ENCODE assay signal across 12 mouse cellular contexts in genomic region chr2:38354179-38354716, GRCm38 (mm10). TPM values are rescaled to one million over a fixed set of nuclear protein-coding genes. Genes with fewer than 3 reads are reported as not detected.
DNase-seq lines count a peak whose midpoint lies in the region; ATAC-seq and TF ChIP-seq lines count a peak whose summit lies in the region.
"Had no signal": no experiment of that assay in that cellular context is flagged by ENCODE, and none has a peak within 500 bp of the region (broad histone marks: within the 10 kb centered on the region; RNA-seq: fewer than 3 reads in every experiment).

No protein-coding gene starts in this region.

- DNase-seq in heart, postnatal 4 days = no peak
- DNase-seq in forebrain, embryonic 10.5 days (ENCODE audit: extremely low spot score, low spot score) = no peak
- DNase-seq in hindbrain, postnatal 0 days (ENCODE audit: low spot score) = no peak
- no peak for DNase-seq in midbrain, embryonic 14.5 days
- no peak for DNase-seq in thymus, postnatal 4 days
- no peak for DNase-seq in ovary, adult 18-20 months (ENCODE audit: low spot score)
- no peak for DNase-seq in cerebellum, adult 9-11 months
- DNase-seq: cerebellum, adult 8-10 months; lung, postnatal 4 days had no signal

- H3K9ac ChIP-seq in heart, embryonic 15.5 days = no peak overlapping the region
- H3K9ac ChIP-seq in hindbrain, postnatal 0 days (replicated peaks; ENCODE audit: low read length) = no peak overlapping the region
- H3K9ac ChIP-seq in midbrain, embryonic 14.5 days (replicated peaks; ENCODE audit: low read length) = peak overlapping the region; percentile 78

- H3K36me3 ChIP-seq in heart, embryonic 15.5 days = no peaks in the 10 kb centered on the region
- peaks cover 63% of the 10 kb centered on the region for H3K36me3 ChIP-seq in forebrain, embryonic 10.5 days (replicated peaks)
- H3K36me3 ChIP-seq in hindbrain, postnatal 0 days (ENCODE audit: insufficient read depth, low read length) = no peaks in the 10 kb centered on the region
- 0 out of 2 replicates have a peak, but pooled peaks cover 5% of the 10 kb centered on the region for H3K36me3 ChIP-seq in midbrain, embryonic 14.5 days (ENCODE audit: control insufficient read depth, insufficient read depth, low read length)

- 0 out of 2 replicates have a peak overlapping the region, but pooled peaks have one; percentile 4 for H3K4me3 ChIP-seq in heart, embryonic 15.5 days
- H3K4me3 ChIP-seq in forebrain, embryonic 10.5 days = peak overlapping the region; percentile 68
- H3K4me3 ChIP-seq in hindbrain, postnatal 0 days (ENCODE audit: low read length) = peak overlapping the region; percentile 8; the same call in 1 of the 2 replicates
- H3K4me3 ChIP-seq in midbrain, embryonic 14.5 days (replicated peaks; ENCODE audit: low read depth, low read length) = peak overlapping the region; percentile 56

- peaks cover 97% of the 10 kb centered on the region for H3K27me3 ChIP-seq in heart, embryonic 15.5 days
- H3K27me3 ChIP-seq in forebrain, embryonic 10.5 days (ENCODE audit: poor library complexity, severe bottlenecking) = peaks cover 100% of the 10 kb centered on the region
- H3K27me3 ChIP-seq in hindbrain, postnatal 0 days (ENCODE audit: insufficient read depth, low read length) = peaks cover 78% of the 10 kb centered on the region
- H3K27me3 ChIP-seq in midbrain, embryonic 14.5 days (ENCODE audit: control insufficient read depth, insufficient read depth, low read length) = peaks cover 66% of the 10 kb centered on the region
- H3K27me3 ChIP-seq: Patski had no signal

- TF ChIP-seq CTCF in hindbrain, postnatal 0 days (IDR thresholded peaks at IDR 0.05; ENCODE audit: low read depth) = no peak

- 5% methylated on average over 22 of the region's 22 CpGs for WGBS in heart, embryonic 15.5 days
- under 1% methylated on average over 22 of the region's 22 CpGs for WGBS in forebrain, embryonic 10.5 days
- WGBS in hindbrain, postnatal 0 days = 4% methylated on average over 22 of the region's 22 CpGs
- WGBS in midbrain, embryonic 14.5 days = under 1% methylated on average over 22 of the region's 22 CpGs

- no peak overlapping the region for H3K4me2 ChIP-seq in heart, embryonic 15.5 days
- peak overlapping the region; percentile 16 for H3K4me2 ChIP-seq in hindbrain, postnatal 0 days (ENCODE audit: low read depth, low read length)
- peak overlapping the region; percentile 75 for H3K4me2 ChIP-seq in midbrain, embryonic 14.5 days (ENCODE audit: low read length)

- no peak overlapping the region for H3K27ac ChIP-seq in heart, embryonic 15.5 days
- H3K27ac ChIP-seq in forebrain, embryonic 10.5 days = peak overlapping the region; percentile 96
- H3K27ac ChIP-seq in hindbrain, postnatal 0 days = no peak overlapping the region
- peak overlapping the region; percentile 86 for H3K27ac ChIP-seq in midbrain, embryonic 14.5 days (replicated peaks; ENCODE audit: low read depth, low read length)

- no peak for ATAC-seq in heart, embryonic 15.5 days (replicated peaks; ENCODE audit: insufficient number of reproducible peaks, insufficient read depth, low FRiP score, low read depth)
- ATAC-seq in hindbrain, postnatal 0 days = no peak
- ATAC-seq in midbrain, embryonic 14.5 days (ENCODE audit: low FRiP score, low TSS enrichment) = no peak
- ATAC-seq: intestine, postnatal 0 days; Patski had no signal

- peaks cover 40% of the 10 kb centered on the region for H3K4me1 ChIP-seq in heart, embryonic 15.5 days (replicated peaks)
- peaks cover 77% of the 10 kb centered on the region for H3K4me1 ChIP-seq in forebrain, embryonic 10.5 days
- peaks cover 7% of the 10 kb centered on the region; the same call in 1 of the 2 replicates for H3K4me1 ChIP-seq in hindbrain, postnatal 0 days (ENCODE audit: insufficient read depth, low read length)
- H3K4me1 ChIP-seq in midbrain, embryonic 14.5 days (ENCODE audit: control insufficient read depth, insufficient read depth, low read length) = peaks cover 17% of the 10 kb centered on the region

- H3K9me3 ChIP-seq in heart, embryonic 15.5 days (replicated peaks) = no peaks in the 10 kb centered on the region
- H3K9me3 ChIP-seq in forebrain, embryonic 10.5 days = no peaks in the 10 kb centered on the region
- H3K9me3 ChIP-seq in hindbrain, postnatal 0 days (ENCODE audit: low read length) = no peaks in the 10 kb centered on the region
- no peaks in the 10 kb centered on the region for H3K9me3 ChIP-seq in midbrain, embryonic 14.5 days (ENCODE audit: control insufficient read depth, low read length)

RNA-seq across cellular contexts. Expression of gene Lhx2, which starts 15.2 kb away (rescaled TPM):
- polyA plus RNA-seq in heart, embryonic 15.5 days (2015; fragmentation: Nextera tagmentation; extraction: Ambion mirVana) = 0.05 TPM in 1 of 2 replicates, not detected in the other
- total RNA-seq in heart, postnatal 4 days (2021) = 1 to 10 TPM in 1 of 2 experiments, under 1 TPM in 1; 0.29 to 1.2 TPM
- polyA plus RNA-seq in forebrain, embryonic 10.5 days (2016; fragmentation: Nextera tagmentation; extraction: Ambion mirVana) = 108 and 115 TPM in 2 replicates
- total RNA-seq in hindbrain, postnatal 0 days (2014; rRNA removed) = 22.2 and 33.2 TPM in 2 replicates
- polyA plus RNA-seq in hindbrain, postnatal 0 days (2015; fragmentation: Nextera tagmentation; extraction: Ambion mirVana) = 4.6 and 7.3 TPM in 2 replicates
- 47.8 and 68.9 TPM in 2 replicates for polyA plus RNA-seq in midbrain, embryonic 14.5 days (2014; fragmentation: Nextera tagmentation; extraction: Ambion mirVana)
- polyA plus RNA-seq: intestine, postnatal 0 days had no signal

Comparison
In these comparisons a context has a peak if more than half of its experiments do, and no peak if none do; other contexts are left out.
1. H3K27ac ChIP-seq: peak in forebrain, embryonic 10.5 days (single experiment) and midbrain, embryonic 14.5 days (single experiment); none in heart, embryonic 15.5 days (single experiment) and hindbrain, postnatal 0 days (single experiment).
2. H3K4me3 ChIP-seq: peak in every context shown above with its lines; median percentile 68 in forebrain, embryonic 10.5 days; 56 in midbrain, embryonic 14.5 days; 8 in hindbrain, postnatal 0 days; 4 in heart, embryonic 15.5 days.